Mouse (Mus musculus): ENCODE data around the gene C1qtnf6. TPM values are rescaled to one million over a fixed set of nuclear protein-coding genes. Genes with fewer than 3 reads are reported as not detected.

The C1qtnf6 gene
- polyA plus RNA-seq, 1 experiment from 2014 or later: 41.1 TPM

GRCm38 (mm10) chr15:78521892-78522291 lies 9.3 kb downstream of the C1qtnf6 start:
- no peak overlapping the region for H3K4me2 ChIP-seq (ENCODE audit: low read length)
- H3K4me3 ChIP-seq (ENCODE audit: control insufficient read depth in 1 of 2, insufficient read depth in 1 of 2, low read depth in 1 of 2, low read length in 2 of 2): no peak overlapping the region
- H3K27me3 ChIP-seq (ENCODE audit: control insufficient read depth, insufficient read depth, low read length): no peaks in the 10 kb centered on the region
- ATAC-seq (ENCODE audit: insufficient number of reproducible peaks, insufficient read depth, low FRiP score, low read depth): no peak
- H3K27ac ChIP-seq (replicated peaks in 1 of 2; ENCODE audit: control insufficient read depth in 1 of 2, insufficient read depth in 1 of 2, low read depth in 2 of 2, low read length in 2 of 2): no peak overlapping the region
- H3K9me3 ChIP-seq (ENCODE audit: control insufficient read depth, low read length): no peaks in the 10 kb centered on the region
- H3K9ac ChIP-seq (ENCODE audit: low read length): no peak overlapping the region
- peaks cover 8 to 13% of the 10 kb centered on the region in 2 experiments; a peak in 3 of 4 replicates for H3K4me1 ChIP-seq (ENCODE audit: control insufficient read depth in 2 of 2, insufficient read depth in 2 of 2, low read length in 2 of 2)
- 75% methylated on average over 6 of the region's 6 CpGs for WGBS
- H3K36me3 ChIP-seq (ENCODE audit: control insufficient read depth, insufficient read depth, low read length): peaks cover 12% of the 10 kb centered on the region; the same call in 1 of the 2 replicates

GRCm38 (mm10) chr15:78521331-78521730 lies 9.9 kb downstream of the C1qtnf6 start:
- Histone ChIP-seq H3K9me3 (ENCODE audit: control insufficient read depth, low read length) (no peaks in the 10 kb centered on the region), H3K4me1 (ENCODE audit: control insufficient read depth in 2 of 2, insufficient read depth in 2 of 2, low read length in 2 of 2) (peaks cover 8 to 13% of the 10 kb centered on the region in 2 experiments; a peak in 3 of 4 replicates), H3K4me3 (ENCODE audit: control insufficient read depth in 1 of 2, insufficient read depth in 1 of 2, low read depth in 1 of 2, low read length in 2 of 2) (no peak overlapping the region), H3K27ac (replicated peaks in 1 of 2; ENCODE audit: control insufficient read depth in 1 of 2, insufficient read depth in 1 of 2, low read depth in 2 of 2, low read length in 2 of 2) (no peak overlapping the region), H3K4me2 (ENCODE audit: low read length) (no peak overlapping the region), H3K36me3 (ENCODE audit: control insufficient read depth, insufficient read depth, low read length) (peaks cover 10% of the 10 kb centered on the region; the same call in 1 of the 2 replicates), H3K9ac (ENCODE audit: low read length) (no peak overlapping the region), H3K27me3 (ENCODE audit: control insufficient read depth, insufficient read depth, low read length) (no peaks in the 10 kb centered on the region)
- ATAC-seq (ENCODE audit: insufficient number of reproducible peaks, insufficient read depth, low FRiP score, low read depth): no peak
- 69% methylated on average over 8 of the region's 8 CpGs for WGBS

- Histone ChIP-seq H3K27me3 (ENCODE audit: control insufficient read depth, insufficient read depth, low read length) (no peaks in the 10 kb centered on the region), H3K27ac (replicated peaks in 1 of 2; ENCODE audit: control insufficient read depth in 1 of 2, insufficient read depth in 1 of 2, low read depth in 2 of 2, low read length in 2 of 2) (peak overlapping the region in 1 of 2 experiments; percentile 26; a peak in 1 of 4 replicates), H3K9ac (ENCODE audit: low read length) (no peak overlapping the region; the same call in 1 of the 2 replicates), H3K4me1 (ENCODE audit: control insufficient read depth in 2 of 2, insufficient read depth in 2 of 2, low read length in 2 of 2) (peaks cover 8 to 13% of the 10 kb centered on the region in 2 experiments; a peak in 3 of 4 replicates), H3K4me2 (ENCODE audit: low read length) (no peak overlapping the region), H3K9me3 (ENCODE audit: control insufficient read depth, low read length) (no peaks in the 10 kb centered on the region), H3K36me3 (ENCODE audit: control insufficient read depth, insufficient read depth, low read length) (peaks cover 1% of the 10 kb centered on the region; the same call in 1 of the 2 replicates), H3K4me3 (ENCODE audit: control insufficient read depth in 1 of 2, insufficient read depth in 1 of 2, low read depth in 1 of 2, low read length in 2 of 2) (no peak overlapping the region)
- WGBS: 56% methylated on average over 13 of the region's 13 CpGs
- ATAC-seq (ENCODE audit: insufficient number of reproducible peaks, insufficient read depth, low FRiP score, low read depth): 0 out of 2 replicates have a peak, but pooled peaks have one; percentile 33
Measured at GRCm38 (mm10) chr15:78520112-78520715, 11.0 kb downstream of the C1qtnf6 start.

- WGBS: 45% methylated on average over 7 of the region's 7 CpGs
- no peak overlapping the region for H3K9ac ChIP-seq (ENCODE audit: low read length)
- no peaks in the 10 kb centered on the region for H3K36me3 ChIP-seq (ENCODE audit: control insufficient read depth, insufficient read depth, low read length)
- H3K9me3 ChIP-seq (ENCODE audit: control insufficient read depth, low read length): no peaks in the 10 kb centered on the region
- H3K4me2 ChIP-seq (ENCODE audit: low read length): no peak overlapping the region
- H3K4me3 ChIP-seq (ENCODE audit: control insufficient read depth in 1 of 2, insufficient read depth in 1 of 2, low read depth in 1 of 2, low read length in 2 of 2): no peak overlapping the region
- no peaks in the 10 kb centered on the region for H3K27me3 ChIP-seq (ENCODE audit: control insufficient read depth, insufficient read depth, low read length)
- no peak for ATAC-seq (ENCODE audit: insufficient number of reproducible peaks, insufficient read depth, low FRiP score, low read depth)
- peaks cover 11 to 13% of the 10 kb centered on the region in 2 experiments; a peak in 3 of 4 replicates for H3K4me1 ChIP-seq (ENCODE audit: control insufficient read depth in 2 of 2, insufficient read depth in 2 of 2, low read length in 2 of 2)
- no peak overlapping the region for H3K27ac ChIP-seq (replicated peaks in 1 of 2; ENCODE audit: control insufficient read depth in 1 of 2, insufficient read depth in 1 of 2, low read depth in 2 of 2, low read length in 2 of 2)
Measured at GRCm38 (mm10) chr15:78518221-78518620, 13.0 kb downstream of the C1qtnf6 start.

GRCm38 (mm10) chr15:78515759-78516158 lies 15.5 kb downstream of the C1qtnf6 start:
- Histone ChIP-seq H3K4me1 (ENCODE audit: control insufficient read depth in 2 of 2, insufficient read depth in 2 of 2, low read length in 2 of 2) (peaks cover 11 to 12% of the 10 kb centered on the region in 2 experiments; a peak in 3 of 4 replicates), H3K36me3 (ENCODE audit: control insufficient read depth, insufficient read depth, low read length) (no peaks in the 10 kb centered on the region), H3K27ac (replicated peaks in 1 of 2; ENCODE audit: control insufficient read depth in 1 of 2, insufficient read depth in 1 of 2, low read depth in 2 of 2, low read length in 2 of 2) (no peak overlapping the region), H3K4me2 (ENCODE audit: low read length) (no peak overlapping the region), H3K27me3 (ENCODE audit: control insufficient read depth, insufficient read depth, low read length) (no peaks in the 10 kb centered on the region), H3K9me3 (ENCODE audit: control insufficient read depth, low read length) (no peaks in the 10 kb centered on the region), H3K9ac (ENCODE audit: low read length) (no peak overlapping the region), H3K4me3 (ENCODE audit: control insufficient read depth in 1 of 2, insufficient read depth in 1 of 2, low read depth in 1 of 2, low read length in 2 of 2) (no peak overlapping the region)
- WGBS: 78% methylated on average over 6 of the region's 6 CpGs
- ATAC-seq (ENCODE audit: insufficient number of reproducible peaks, insufficient read depth, low FRiP score, low read depth): no peak

- Histone ChIP-seq H3K4me2 (ENCODE audit: low read length) (no peak overlapping the region), H3K36me3 (ENCODE audit: control insufficient read depth, insufficient read depth, low read length) (no peaks in the 10 kb centered on the region), H3K27me3 (ENCODE audit: control insufficient read depth, insufficient read depth, low read length) (no peaks in the 10 kb centered on the region), H3K27ac (replicated peaks in 1 of 2; ENCODE audit: control insufficient read depth in 1 of 2, insufficient read depth in 1 of 2, low read depth in 2 of 2, low read length in 2 of 2) (no peak overlapping the region), H3K9me3 (ENCODE audit: control insufficient read depth, low read length) (no peaks in the 10 kb centered on the region), H3K9ac (ENCODE audit: low read length) (no peak overlapping the region), H3K4me3 (ENCODE audit: control insufficient read depth in 1 of 2, insufficient read depth in 1 of 2, low read depth in 1 of 2, low read length in 2 of 2) (no peak overlapping the region), H3K4me1 (ENCODE audit: control insufficient read depth in 2 of 2, insufficient read depth in 2 of 2, low read length in 2 of 2) (peaks cover 10 to 23% of the 10 kb centered on the region in 2 experiments)
- whole genome bisulfite sequencing: 23% methylated on average over 7 of the region's 7 CpGs
- ATAC-seq (ENCODE audit: insufficient number of reproducible peaks, insufficient read depth, low FRiP score, low read depth): no peak
Measured at GRCm38 (mm10) chr15:78514393-78515146, 16.6 kb downstream of the C1qtnf6 start.

GRCm38 (mm10) chr15:78513019-78513418 lies 18.2 kb downstream of the C1qtnf6 start:
- peaks cover 10 to 19% of the 10 kb centered on the region in 2 experiments for H3K4me1 ChIP-seq (ENCODE audit: control insufficient read depth in 2 of 2, insufficient read depth in 2 of 2, low read length in 2 of 2)
- ATAC-seq (ENCODE audit: insufficient number of reproducible peaks, insufficient read depth, low FRiP score, low read depth): no peak
- H3K27ac ChIP-seq (replicated peaks in 1 of 2; ENCODE audit: control insufficient read depth in 1 of 2, insufficient read depth in 1 of 2, low read depth in 2 of 2, low read length in 2 of 2): no peak overlapping the region
- H3K4me3 ChIP-seq (ENCODE audit: control insufficient read depth in 1 of 2, insufficient read depth in 1 of 2, low read depth in 1 of 2, low read length in 2 of 2): no peak overlapping the region
- H3K27me3 ChIP-seq (ENCODE audit: control insufficient read depth, insufficient read depth, low read length): no peaks in the 10 kb centered on the region
- H3K9ac ChIP-seq (ENCODE audit: low read length): no peak overlapping the region
- H3K9me3 ChIP-seq (ENCODE audit: control insufficient read depth, low read length): no peaks in the 10 kb centered on the region
- no peak overlapping the region for H3K4me2 ChIP-seq (ENCODE audit: low read length)
- H3K36me3 ChIP-seq (ENCODE audit: control insufficient read depth, insufficient read depth, low read length): no peaks in the 10 kb centered on the region
- 83% methylated on average over 14 of the region's 14 CpGs for WGBS

All from heart, embryonic 14.5 days (tissue).